Mouse (Mus musculus): Measurements from ENCODE around the gene Tdrd5.

Gene Tdrd5

DNA sequence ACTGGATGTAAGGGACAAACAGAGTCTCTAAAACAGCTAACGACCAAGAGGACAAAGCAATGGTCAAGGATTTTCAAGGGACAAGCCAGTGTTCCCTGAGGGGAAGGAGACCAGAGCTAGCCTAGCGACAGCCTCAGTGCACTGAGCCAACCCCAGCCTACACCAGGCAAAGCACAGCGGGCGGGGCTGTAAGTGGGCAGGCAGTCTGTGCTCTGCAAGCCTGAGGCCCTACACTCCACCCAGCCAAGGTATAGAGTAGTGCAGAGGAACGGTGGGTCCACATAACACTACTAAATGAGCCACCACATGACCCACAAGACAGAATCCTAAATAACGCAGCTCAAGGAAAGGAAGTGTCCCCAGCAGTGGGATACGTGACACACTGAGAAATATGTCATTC lies 29.8 kb downstream of the Tdrd5 start:
- no peak for TF ChIP-seq GATA4 (IDR thresholded peaks at IDR 0.05; ENCODE audit: insufficient replicate concordance, low read length)

DNA sequence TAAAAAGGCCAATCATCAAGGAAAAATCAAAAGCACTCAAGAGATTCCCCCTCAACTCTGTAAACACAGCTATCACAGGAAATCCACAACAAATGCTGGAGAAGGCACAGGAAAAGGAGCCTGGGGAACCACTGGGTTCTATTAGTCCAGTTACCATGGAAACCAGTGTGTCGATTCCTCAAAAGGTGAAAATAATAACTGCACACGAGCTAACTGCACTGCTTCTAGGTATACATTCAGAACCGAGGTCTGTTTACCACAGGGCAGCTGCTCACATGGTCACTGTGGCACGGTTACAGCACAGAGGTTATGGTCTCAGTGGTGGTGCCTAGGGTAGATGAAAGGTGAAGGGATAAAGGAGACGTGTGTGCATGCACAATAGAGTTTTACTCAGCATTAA lies 31.8 kb downstream of the Tdrd5 start:
- no peak for TF ChIP-seq GATA4 (IDR thresholded peaks at IDR 0.05; ENCODE audit: insufficient replicate concordance, low read length)

DNA sequence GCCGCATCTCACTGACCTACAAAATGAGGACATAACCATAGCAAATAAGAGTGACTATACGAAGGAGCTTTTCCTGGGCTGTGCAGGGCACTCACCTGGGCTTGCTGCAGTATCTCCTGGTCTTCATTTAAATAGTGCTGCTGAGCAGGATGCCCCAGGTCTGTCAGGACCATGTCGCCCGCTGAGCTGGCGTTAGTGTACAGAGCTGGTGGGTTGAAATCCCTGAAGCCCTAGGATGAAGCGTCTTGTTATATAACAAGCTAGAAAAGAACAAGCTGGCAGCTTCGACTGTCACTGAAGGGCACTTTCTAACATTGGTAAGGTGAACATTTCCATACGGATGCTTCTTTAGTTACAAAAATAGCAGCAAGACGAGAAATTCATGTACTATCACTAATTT lies 33.0 kb downstream of the Tdrd5 start:
- no peak for TF ChIP-seq GATA4 (IDR thresholded peaks at IDR 0.05; ENCODE audit: insufficient replicate concordance, low read length)

DNA sequence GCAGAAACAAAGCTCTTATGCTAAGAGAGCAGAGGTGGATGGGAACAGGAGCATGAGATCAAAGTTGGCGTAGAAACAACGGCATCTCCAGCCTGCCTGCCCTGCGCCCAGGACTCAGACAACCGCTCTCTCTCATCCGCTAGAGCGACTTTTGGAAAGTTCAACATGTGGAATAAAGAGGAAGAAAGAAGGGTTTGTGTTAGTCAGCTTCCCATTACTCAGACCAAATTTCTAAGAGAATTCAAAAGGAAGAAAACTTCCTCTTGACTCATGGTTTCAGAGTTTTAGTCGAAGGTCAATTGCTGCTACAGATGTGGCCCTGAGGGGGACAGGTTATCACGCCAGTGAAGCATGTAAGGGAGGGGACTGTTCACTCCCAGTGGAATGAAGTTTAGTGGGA lies 39.5 kb downstream of the Tdrd5 start:
- no peak for TF ChIP-seq GATA4 (IDR thresholded peaks at IDR 0.05; ENCODE audit: insufficient replicate concordance, low read length)

DNA sequence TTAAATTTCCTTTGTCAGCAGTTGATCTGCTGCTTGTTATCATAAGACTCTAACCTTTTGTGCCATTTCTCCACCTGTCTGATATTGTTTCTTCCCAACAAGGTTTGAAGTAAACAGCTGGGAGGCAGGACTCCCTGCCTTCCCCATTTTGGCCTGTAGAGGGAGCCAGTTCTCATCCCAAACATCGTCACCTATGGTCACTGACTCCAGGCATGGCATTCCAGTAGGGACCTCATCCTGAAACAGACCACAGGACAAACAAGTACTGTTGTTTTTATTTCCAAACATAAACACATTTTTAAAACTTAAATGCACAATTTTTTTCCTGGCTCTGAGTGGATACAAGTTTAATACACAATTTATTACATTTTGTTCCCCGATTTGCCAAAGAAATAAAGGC lies 40.1 kb downstream of the Tdrd5 start:
- TF ChIP-seq GATA4 (IDR thresholded peaks at IDR 0.05; ENCODE audit: insufficient replicate concordance, low read length) = no peak

- TF ChIP-seq GATA4 (IDR thresholded peaks at IDR 0.05; ENCODE audit: insufficient replicate concordance, low read length) = no peak
Observed at GRCm38 (mm10) chr1:156254866-156255265, 48.6 kb downstream of the Tdrd5 start.

DNA sequence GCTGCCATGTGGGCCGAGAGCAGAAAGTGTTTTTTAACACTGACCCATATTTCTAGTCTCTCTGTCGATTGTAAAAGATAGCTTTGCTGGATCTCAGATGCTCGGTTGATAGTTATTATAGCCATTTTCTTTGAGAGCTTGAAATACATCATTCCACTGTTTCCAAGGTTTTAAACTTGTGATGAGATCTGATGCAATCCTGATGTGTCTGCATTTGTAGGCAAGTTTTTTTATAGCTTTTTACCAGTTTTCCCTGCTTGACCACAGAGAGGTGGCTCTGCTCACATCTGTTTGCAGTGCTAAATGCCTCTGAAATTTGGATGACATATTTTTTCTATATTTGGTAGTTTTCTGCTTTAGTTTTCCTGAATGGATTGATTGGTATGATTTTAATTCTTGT lies 55.6 kb downstream of the Tdrd5 start:
- no peak for TF ChIP-seq GATA4 (IDR thresholded peaks at IDR 0.05; ENCODE audit: insufficient replicate concordance, low read length)

- TF ChIP-seq GATA4 (IDR thresholded peaks at IDR 0.05; ENCODE audit: insufficient replicate concordance, low read length) = no peak
Observed at GRCm38 (mm10) chr1:156241713-156242348, 61.6 kb downstream of the Tdrd5 start.

GRCm38 (mm10) chr1:156241035-156241434 lies 62.4 kb downstream of the Tdrd5 start:
- TF ChIP-seq GATA4 (IDR thresholded peaks at IDR 0.05; ENCODE audit: insufficient replicate concordance, low read length) = no peak

GRCm38 (mm10) chr1:156231122-156231521 lies 72.3 kb downstream of the Tdrd5 start:
- TF ChIP-seq GATA4 (IDR thresholded peaks at IDR 0.05; ENCODE audit: insufficient replicate concordance, low read length) = no peak

DNA sequence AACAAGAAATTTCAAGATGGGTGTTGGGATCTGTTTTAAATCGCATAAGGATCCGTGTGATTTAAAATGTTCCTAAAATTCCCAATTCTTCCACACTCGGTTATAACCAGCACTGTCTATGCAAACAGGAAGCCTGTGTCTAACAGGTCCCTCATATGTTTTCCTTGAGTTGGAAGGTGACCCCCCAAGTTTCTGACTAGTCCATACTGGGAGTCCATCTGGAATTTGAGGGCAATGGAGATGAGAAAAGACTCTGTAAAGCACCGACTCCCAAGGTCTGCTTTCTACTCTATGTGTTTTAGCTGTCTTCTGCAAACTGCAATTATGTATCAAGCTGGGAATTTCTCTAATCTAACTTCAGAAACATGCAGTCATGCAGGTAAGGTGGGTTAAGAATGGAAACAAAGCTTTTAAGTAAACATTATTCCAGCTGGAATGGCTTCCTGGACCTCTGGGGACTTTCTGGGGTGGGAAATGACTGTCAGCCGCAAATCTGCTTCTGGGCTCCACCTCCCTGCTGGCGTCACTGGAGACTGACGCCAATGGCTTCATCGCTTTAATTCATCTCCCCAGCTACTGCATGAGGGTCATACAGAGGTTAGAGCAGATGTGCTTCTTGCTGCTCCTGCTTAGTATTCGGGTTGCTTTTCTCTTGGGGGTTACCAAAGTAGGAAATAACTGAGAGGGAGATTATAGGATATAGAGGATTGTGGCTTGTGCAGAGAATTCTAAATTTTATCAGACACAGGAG lies 73.0 kb downstream of the Tdrd5 start:
- TF ChIP-seq GATA4 (IDR thresholded peaks at IDR 0.05; ENCODE audit: insufficient replicate concordance, low read length) = no peak

DNA sequence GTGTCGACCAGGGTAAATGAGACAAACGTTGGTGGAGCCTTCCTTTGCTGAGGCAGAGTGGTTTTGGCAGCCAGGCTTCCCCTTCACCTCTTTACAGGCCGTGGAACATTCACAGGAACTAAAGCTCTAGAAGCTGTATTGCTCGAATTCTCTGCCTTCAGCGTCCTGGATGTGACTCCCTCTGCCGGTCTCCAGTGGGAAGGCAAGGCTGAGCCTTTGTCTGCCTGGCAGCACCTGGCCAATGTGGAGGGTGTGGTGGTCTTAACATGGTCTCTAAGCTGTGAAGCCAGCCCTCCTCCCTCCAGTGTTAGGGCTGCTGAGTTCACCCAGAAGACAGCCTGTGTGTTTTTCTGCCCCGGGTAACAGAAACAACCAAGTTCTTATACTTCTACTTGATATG lies 74.0 kb downstream of the Tdrd5 start:
- no peak for TF ChIP-seq GATA4 (IDR thresholded peaks at IDR 0.05; ENCODE audit: insufficient replicate concordance, low read length)

DNA sequence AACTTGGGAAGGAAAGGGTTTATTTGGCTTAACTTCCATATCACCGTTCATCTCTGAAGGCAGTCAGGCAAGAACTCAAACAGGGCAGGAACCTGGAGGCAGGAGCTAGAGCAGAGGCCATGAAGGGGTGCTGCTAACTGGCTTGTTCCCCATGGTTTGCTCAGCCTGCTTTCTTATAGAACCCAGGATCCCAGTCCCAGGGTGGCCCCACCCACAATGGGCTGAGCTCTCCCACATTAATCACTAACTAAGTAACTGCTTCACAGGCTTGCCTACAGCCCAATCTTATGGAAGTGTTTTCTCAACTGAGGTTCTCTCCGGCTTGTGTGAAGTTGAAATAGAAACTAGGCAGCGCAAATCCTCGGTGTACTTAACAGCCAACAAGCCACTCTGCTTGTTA lies 74.7 kb downstream of the Tdrd5 start:
- TF ChIP-seq GATA4 (IDR thresholded peaks at IDR 0.05; ENCODE audit: insufficient replicate concordance, low read length) = no peak

- TF ChIP-seq GATA4 (IDR thresholded peaks at IDR 0.05; ENCODE audit: insufficient replicate concordance, low read length) = no peak
Observed at GRCm38 (mm10) chr1:156226903-156227302, 76.6 kb downstream of the Tdrd5 start.

DNA sequence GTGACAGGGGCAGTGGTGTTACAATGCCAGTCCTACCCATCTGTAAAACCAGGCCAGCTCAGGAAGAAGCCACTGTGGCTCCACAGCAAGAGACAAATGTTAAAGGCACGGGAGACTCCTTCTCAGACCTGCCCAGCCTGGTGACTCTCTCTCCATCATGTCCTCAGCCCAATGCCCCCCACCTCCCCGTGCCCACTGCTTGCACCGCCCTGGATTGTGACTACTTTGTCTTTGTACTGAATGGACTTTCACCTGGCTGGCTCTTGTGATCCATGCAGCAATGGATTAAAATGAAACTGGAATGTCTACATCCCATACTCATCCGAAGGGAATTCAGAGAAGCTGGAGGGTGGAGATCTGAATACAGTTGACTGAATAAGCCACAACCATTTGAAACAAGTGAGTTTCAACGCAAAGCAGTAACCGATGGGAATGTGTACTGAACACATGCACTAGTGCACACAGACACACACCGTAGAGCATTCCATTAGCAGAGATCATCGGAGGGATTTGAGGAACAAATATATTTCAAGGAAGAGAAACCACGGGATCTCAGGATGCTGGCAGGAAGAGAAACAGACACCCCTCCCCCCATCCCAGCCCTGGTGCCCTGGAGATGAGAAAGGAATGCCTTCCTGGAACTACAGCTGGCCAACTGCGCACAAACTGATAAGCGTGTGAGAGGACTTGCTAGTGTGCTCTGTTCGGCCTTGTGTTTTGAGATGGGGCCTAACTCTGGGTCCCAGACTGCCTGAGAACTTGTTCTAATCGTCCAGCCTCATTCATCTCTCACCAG lies 81.1 kb downstream of the Tdrd5 start:
- no peak for TF ChIP-seq GATA4 (IDR thresholded peaks at IDR 0.05; ENCODE audit: insufficient replicate concordance, low read length)

DNA sequence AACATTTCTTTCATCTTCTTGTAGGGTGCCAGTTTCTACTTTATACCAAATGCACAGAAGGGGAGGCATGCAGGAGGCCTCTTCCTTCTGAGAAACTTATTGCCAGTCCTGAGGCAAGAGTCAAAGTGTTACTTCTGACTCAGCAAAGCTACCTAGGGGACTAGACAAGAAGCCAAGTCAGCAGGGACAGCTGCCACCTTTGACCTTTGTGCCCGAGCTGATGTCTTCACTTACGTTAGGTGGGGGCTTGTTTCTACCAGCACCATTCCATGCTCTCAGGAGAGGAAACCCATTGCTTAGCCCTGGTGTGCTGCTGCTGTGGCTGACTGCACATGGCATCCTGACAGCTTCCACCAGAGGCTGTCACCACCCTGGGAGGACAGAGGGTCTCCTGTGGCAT lies 82.1 kb downstream of the Tdrd5 start:
- TF ChIP-seq GATA4 (IDR thresholded peaks at IDR 0.05; ENCODE audit: insufficient replicate concordance, low read length) = no peak
